Mouse (Mus musculus) NIH3T3 (cell line): ENCODE measurements around the gene Epha8.

ENCODE experiments used
- DNase-seq: peaks from one replicate; pipeline ENCODE4 v3.0.0-alpha.2; 2012; ENCODE audit warnings: low read depth

Gene Epha8

DNA sequence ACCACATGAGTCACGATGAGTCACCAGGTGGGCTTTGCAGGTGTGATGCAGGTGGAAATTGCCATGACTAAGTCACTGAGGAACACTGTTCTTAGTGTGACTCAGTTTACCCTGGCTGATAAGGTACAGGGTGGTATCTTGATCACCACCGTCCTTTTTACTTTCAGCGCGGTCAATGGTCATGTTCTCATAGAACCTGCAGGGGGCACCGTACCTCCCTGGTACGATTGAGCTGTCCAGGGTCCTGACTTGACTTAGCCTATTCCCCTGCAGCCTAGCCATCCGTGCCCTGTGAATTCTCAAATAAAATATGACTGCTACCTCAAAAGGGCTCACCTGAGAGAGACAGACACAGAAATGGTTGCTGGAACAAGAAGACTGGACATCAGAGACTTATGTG, 49.6 kb downstream of the Epha8 start:
- peak; percentile 83 for DNase-seq

DNA sequence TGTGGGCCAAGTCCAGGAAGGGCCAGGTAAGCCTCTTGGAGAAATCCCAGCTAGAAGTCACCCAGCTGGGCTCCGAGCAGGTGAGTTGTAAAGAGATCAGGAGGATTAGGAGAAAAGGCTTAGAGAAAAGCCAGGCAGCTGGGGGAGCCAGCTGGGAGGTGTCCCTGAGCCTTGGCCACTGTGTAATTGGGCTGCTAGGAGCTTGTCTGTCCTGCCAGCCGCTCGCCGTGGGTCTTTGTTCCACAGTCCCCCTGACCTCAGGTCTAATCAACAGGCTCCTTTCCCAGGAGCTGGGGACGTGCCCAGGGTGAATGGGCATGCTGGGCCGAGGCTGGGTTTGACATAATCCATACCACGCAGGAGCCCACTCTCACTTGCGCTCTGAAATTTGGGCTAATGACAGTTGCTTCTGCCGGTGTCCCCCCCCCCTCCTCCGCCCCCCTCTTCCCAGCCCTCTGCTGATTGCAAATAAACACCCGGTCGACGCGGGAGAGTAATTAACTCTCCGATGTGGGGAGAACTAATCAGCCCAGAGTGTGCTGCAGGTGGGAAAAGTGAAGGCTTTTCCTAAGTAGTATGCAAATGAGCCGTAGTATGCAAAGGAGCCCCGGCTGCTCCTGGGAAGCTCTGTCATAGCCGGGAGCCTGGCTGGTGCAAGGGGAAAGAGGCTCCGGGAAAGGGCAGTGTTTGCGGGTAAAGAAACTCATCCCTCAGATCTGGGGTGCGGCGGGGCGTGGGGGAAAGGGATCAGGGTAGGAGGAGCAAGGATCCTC, 51.7 kb downstream of the Epha8 start:
- DNase-seq, result no peak

DNA sequence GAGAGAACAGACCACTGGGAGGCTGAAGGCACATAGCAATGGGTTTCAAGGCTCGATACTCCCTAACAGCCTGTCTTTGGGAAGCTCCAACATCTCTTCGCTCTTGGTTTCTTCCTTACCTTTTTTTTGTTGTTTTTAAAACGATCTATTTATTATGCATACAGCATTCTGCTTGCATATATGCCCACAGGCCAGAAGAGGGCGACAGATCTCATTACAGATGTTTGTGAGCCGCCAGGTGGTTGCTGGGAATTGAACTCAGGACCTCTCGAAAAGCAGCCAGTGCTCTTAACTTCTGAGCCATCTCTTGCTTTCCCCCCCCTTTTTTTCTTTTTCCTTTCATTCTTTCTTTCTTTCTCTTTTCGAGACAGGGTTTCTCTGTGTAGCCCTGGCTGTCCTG, 57.5 kb downstream of the Epha8 start:
- DNase-seq, result peak; percentile 24

DNA sequence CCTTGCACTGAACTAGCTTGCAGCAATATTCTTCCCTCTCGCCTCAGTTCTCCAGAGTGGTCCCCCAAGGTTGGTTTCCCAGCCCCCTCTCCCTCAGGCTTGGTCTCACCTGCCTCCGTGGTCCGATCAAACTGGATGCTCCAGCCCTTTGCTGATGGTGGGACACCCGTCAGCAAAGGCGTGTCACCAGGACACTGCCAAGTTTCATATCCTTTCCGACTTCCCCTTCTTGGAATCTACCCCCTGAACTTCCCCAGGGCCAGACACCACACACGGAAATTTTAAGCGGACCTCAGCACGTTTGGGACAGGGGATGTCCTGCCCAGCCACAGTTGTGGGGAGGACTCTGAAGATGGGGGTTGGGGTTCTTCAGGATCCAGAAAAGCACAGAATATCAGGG, 58.0 kb downstream of the Epha8 start, which contains the start of gene C1qa:
C1qa (minus strand) TSS at position 167 of the 400 bp plus-strand sequence.
- DNase-seq, result no peak

DNA sequence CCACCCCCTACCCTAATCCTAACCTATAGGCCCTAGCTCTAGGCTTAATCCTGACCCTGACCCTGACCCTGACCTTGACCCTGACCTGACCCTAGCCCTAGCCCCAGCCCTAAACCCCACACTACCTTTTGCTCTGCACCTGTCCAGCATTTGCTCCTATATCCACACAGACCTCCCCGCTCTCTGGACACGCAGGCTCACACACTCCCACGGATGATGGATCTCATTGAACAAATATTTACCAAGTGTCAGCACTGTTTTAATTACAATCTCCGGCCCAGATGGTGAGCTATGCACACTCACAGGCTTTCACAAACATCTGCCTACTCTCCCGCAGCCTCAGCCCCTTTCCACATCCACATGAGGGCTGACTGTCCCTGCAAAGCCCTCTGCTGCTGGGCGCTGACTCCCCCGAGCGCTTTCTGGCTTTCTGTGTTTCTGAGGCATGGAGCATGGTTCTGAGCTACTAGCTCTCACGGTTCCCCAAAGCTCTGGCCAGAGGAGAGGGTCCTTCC, 58.5 kb downstream of the Epha8 start:
- DNase-seq, result no peak

DNA sequence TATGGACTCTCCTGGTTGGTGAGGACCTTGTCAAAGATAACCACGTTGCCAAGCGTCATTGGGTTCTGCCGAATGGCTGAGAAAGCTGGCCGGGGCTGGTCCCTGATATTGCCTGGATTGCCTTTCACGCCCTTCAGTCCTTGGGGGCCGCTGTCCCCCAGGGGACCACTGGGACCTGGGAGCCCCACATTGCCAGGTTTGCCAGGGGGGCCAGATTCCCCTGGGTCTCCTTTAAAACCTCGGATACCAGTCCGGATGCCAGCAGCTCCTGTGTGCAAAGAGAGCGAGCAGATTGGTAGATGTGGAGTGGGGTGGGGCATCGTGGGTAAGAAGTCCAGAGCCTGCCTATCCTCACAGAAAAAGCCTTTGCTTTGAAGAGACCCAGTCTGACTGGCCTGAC, 60.2 kb downstream of the Epha8 start:
- DNase-seq, result no peak

DNA sequence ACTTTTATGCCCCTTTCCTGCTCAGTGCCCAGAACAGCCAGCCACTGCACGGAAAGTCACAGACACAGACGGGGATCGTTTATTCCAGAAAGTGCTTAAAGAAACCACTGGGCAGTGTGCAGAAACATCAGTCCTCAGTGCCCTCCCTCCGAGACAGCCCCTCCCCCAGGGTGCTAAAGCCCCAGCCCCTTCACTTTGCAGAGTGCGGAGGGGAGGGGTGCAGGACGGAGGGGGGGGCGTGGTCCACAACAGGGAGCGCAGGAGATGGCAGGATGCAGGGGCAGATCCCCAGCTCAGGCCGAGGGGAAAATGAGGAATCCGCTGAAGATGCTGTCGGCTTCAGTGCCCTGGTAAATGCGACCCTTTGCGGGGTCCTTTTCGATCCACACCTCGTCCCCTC, 60.8 kb downstream of the Epha8 start:
- no peak for DNase-seq

DNA sequence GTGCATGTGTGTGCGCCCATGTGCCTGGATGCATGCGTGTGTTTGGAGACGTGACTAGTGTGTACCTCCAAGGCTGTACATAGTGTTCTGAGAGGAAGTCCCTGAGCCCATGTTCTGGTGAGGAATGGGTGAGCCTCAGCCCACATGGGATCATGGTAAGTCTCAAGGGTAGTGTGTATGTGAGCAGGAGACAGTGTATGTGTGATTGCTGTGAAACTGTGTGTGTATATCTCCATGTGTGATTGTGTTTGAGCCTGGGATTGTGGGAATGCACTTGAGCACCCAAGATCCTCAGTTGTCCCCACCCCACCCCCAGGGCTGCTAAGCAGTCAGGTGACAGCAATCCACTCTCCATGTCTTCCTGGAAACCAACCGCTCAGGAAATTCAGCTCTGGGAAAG, 61.8 kb downstream of the Epha8 start:
- no peak for DNase-seq

DNA sequence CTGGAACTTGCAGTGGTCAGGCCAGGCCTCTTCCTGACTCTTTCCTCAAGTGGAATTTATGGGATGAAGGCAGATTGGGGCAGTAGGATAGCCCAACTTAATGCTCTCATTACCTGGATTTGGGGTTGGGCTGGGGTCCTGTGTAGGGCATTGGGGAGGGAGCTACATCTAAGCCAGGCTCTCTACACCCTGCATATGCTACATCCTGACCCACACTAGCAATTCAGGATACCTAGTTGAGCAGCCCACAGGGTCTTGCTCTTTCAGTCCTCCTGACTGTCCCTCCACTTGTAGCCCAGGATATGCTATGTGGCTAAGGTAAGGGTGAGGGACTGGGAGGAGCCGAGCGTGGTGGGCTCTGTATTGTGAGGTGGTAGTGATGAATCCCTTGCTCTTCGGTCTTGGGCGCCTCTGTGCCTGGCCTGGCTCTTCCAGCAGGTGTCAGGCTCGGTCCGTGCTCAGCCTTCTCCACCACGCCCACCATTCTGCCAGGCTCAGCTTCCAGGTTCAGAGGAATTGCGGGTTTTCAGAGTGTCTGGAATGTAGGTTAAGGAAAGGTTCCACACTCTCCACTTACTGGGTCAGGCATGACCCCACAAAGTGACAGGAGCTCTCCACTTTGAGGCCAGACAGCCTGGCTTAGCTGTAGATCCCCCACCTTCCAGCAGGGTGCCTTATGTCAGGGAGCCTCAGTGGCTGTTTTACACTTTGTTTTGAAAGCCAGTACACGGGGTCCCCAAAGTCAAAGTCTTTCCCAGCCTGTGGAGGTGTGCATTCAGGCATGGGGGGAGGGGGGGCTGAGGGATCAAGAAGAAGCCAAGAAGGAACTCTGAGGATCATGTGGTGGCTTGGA, 62.7 kb downstream of the Epha8 start:
- peak; percentile 57 for DNase-seq

DNA sequence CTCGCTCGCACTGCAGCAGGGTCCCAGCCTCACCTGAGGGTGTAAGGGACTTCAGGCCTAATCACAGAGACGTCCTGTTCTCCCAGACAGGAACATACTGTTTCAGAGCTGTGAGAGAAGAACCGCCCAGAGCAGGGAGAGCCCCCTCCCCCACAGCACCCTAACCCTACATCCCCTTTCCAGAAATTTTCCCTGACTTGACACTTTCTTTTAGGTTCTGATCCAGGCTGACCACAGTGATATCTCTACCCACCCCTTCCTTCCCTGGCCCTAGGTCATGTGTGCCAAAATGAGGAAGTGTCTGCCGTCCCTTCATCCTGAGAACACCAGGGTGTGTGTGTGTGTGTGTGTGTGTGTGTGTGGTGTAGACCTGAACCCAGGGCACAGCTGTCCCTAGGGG, 63.8 kb downstream of the Epha8 start, which contains the start of gene C1qc:
C1qc (minus strand) TSS at position 255 of the 400 bp plus-strand sequence.
- DNase-seq, result no peak

DNA sequence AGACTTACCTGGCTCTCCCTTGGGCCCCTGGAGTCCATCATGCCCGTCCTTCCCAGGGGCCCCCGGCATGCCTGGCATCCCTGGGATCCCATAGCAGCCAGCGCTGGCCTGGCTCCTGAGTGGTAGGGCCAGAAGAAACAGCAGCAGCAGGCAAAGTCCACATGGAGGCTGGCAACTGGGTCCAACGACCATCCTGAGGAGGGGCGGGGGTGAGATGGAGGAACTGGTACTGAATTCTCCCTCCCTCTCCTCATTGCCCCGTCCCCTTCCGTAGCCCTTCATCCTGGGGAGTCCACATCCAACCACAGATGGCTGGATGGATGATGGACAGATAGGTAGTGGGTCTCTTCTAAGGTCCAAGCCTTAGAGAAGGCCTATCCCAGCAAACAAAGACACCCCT, 64.2 kb downstream of the Epha8 start:
- DNase-seq, result no peak

DNA sequence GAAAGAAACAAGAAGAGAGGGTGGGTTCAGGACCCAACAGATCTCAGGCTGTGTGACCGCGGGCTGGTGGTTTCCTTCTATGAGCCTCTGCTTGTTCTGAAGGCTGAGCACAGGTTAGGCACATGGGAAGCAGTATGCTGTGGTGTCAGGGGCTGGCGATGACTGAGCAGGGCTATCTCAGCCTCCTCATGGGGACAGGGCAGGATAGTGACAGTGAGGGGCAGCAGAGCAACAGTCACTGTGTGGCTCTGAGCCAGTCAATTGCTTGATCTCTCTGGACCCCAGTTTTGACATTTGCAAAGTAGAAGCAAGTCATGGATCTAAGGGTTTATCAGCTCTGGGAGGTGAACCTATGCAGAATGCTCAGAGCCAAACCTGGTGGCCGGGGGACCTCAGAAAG, 65.5 kb downstream of the Epha8 start:
- DNase-seq, result no peak

DNA sequence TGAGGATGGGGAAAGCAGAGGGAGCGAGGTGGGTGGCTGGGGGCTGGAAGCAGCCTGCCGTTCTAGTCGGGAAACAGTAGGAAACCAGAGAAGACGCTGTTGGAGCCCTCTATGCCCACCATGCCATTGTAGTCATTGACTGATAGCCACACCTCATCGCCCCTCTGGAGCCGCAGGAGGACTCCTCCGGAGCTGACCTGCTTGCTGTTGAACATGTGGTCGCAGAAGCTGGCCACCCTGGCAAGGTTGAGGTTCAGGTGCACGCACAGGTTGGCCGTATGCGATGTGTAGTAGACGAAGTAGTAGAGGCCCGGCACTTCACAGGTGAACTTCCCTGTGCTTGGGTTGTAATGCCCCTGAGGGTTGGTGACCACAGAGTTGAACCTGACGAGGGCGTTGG, 66.6 kb downstream of the Epha8 start:
- DNase-seq, result no peak

DNA sequence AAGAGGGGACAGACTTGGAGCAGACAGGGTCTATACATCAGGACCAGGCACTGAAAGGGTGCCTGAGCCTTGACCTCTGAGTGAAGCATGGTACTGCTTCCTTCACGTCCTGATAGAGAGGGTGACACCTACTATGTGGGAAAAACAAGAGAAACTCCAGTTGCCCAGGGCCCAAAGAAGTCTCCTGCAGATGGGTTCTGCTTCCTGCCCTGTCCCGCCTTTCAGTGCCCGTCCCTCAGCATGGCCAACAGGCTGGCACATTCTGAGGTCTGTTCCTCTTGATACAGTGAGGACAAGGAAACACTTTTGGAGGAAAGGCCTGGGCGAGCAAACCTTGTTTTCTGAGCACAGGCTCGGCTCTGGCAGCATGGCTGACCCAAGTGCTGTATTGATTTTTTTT, 68.9 kb downstream of the Epha8 start:
- no peak for DNase-seq

DNA sequence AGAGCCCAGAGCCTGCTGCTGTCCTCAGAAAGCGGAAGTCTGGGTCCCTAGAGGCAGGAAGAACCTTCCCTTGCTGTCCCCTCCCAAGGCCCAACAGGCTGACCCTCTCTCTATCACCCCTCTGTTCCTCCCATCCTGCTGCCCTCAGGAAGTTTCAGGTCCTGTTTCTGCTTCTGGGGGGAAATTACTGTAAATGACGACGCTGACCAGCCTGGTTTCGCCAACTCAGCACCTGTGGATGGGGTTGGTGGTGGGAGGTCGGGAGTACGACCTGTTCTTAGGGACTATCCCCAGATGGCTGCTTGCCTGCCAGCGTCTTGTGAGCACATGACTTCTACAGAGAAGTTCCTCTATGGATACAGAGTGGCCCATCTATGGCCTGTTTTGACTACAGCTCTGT, 70.5 kb downstream of the Epha8 start, which contains the start of gene C1qb:
C1qb (minus strand) TSS at position 87 of the 400 bp plus-strand sequence.
- DNase-seq, result no peak
